Mouse (Mus musculus): Measurements from ENCODE around the gene Iqsec1.

Gene Iqsec1

GRCm38 (mm10) chr6:90755613-90755941 is 232.9 kb downstream of the Iqsec1 start:
- DNase-seq (ENCODE audit: extremely low spot score, low spot score) = no peak

- DNase-seq (ENCODE audit: extremely low spot score, low spot score) = no peak
Observed at GRCm38 (mm10) chr6:90754927-90755612, 233.4 kb downstream of the Iqsec1 start.

- DNase-seq (ENCODE audit: extremely low spot score, low spot score) = no peak
Observed at GRCm38 (mm10) chr6:90754093-90754492, 234.4 kb downstream of the Iqsec1 start.

- DNase-seq (ENCODE audit: extremely low spot score, low spot score) = no peak
Observed at GRCm38 (mm10) chr6:90753656-90754055, 234.8 kb downstream of the Iqsec1 start.

- DNase-seq (ENCODE audit: extremely low spot score, low spot score) = no peak
Observed at GRCm38 (mm10) chr6:90751624-90752023, 236.9 kb downstream of the Iqsec1 start.

- no peak for DNase-seq (ENCODE audit: extremely low spot score, low spot score)
Observed at GRCm38 (mm10) chr6:90750091-90750490, 238.4 kb downstream of the Iqsec1 start.

- DNase-seq (ENCODE audit: extremely low spot score, low spot score) = no peak
Observed at GRCm38 (mm10) chr6:90749414-90749937, 239.0 kb downstream of the Iqsec1 start.

GRCm38 (mm10) chr6:90748976-90749375 is 239.5 kb downstream of the Iqsec1 start:
- DNase-seq (ENCODE audit: extremely low spot score, low spot score) = no peak

- no peak for DNase-seq (ENCODE audit: extremely low spot score, low spot score)
Observed at GRCm38 (mm10) chr6:90746331-90746864, 242.1 kb downstream of the Iqsec1 start.

GRCm38 (mm10) chr6:90745401-90746198 is 242.9 kb downstream of the Iqsec1 start:
- no peak for DNase-seq (ENCODE audit: extremely low spot score, low spot score)

- DNase-seq (ENCODE audit: extremely low spot score, low spot score) = no peak
Observed at GRCm38 (mm10) chr6:90742453-90742852, 246.0 kb downstream of the Iqsec1 start.

- DNase-seq (ENCODE audit: extremely low spot score, low spot score) = no peak
Observed at GRCm38 (mm10) chr6:90741717-90742116, 246.8 kb downstream of the Iqsec1 start.

- no peak for DNase-seq (ENCODE audit: extremely low spot score, low spot score)
Observed at GRCm38 (mm10) chr6:90741056-90741420, 247.4 kb downstream of the Iqsec1 start.

GRCm38 (mm10) chr6:90740348-90741055 is 248.0 kb downstream of the Iqsec1 start:
- DNase-seq (ENCODE audit: extremely low spot score, low spot score) = no peak

GRCm38 (mm10) chr6:90737376-90737775 is 251.1 kb downstream of the Iqsec1 start:
- peak; percentile 95 for DNase-seq (ENCODE audit: extremely low spot score, low spot score)

- DNase-seq (ENCODE audit: extremely low spot score, low spot score) = peak; percentile 67
Observed at GRCm38 (mm10) chr6:90736691-90737245, 251.7 kb downstream of the Iqsec1 start.

- DNase-seq (ENCODE audit: extremely low spot score, low spot score) = peak; percentile 68
Observed at GRCm38 (mm10) chr6:90736074-90736672, 252.3 kb downstream of the Iqsec1 start.

GRCm38 (mm10) chr6:90735396-90736036 is 253.0 kb downstream of the Iqsec1 start:
- no peak for DNase-seq (ENCODE audit: extremely low spot score, low spot score)

- no peak for DNase-seq (ENCODE audit: extremely low spot score, low spot score)
Observed at GRCm38 (mm10) chr6:90734806-90735205, 253.7 kb downstream of the Iqsec1 start.

GRCm38 (mm10) chr6:90731327-90731726 is 257.2 kb downstream of the Iqsec1 start:
- DNase-seq (ENCODE audit: extremely low spot score, low spot score) = no peak

GRCm38 (mm10) chr6:90729829-90730228 is 258.7 kb downstream of the Iqsec1 start:
- DNase-seq (ENCODE audit: extremely low spot score, low spot score) = no peak
